Mouse (Mus musculus) thymus, adult 2 months (tissue): ENCODE data around the gene Cavin4.

ENCODE experiments used
- CTCF ChIP-seq: fragments of 200-500 bp; IDR thresholded peaks from 2 replicates; pipeline ENCODE4 v1.5.1; 2012; ENCODE audit warnings: mild to moderate bottlenecking, control low read depth, low read length, moderate library complexity, borderline replicate concordance; ENCODE audit not compliant: control insufficient read depth, poor library complexity, insufficient read depth; ENCODE audit errors: extremely low read depth
- POLR2A ChIP-seq: fragments of 200-500 bp; IDR thresholded peaks from 2 replicates; pipeline ENCODE4 v1.6.1; 2012; ENCODE audit warnings: mild to moderate bottlenecking, low read length, control low read depth, moderate library complexity; ENCODE audit not compliant: control insufficient read depth, poor library complexity, insufficient read depth; ENCODE audit errors: extremely low read depth

DNA sequence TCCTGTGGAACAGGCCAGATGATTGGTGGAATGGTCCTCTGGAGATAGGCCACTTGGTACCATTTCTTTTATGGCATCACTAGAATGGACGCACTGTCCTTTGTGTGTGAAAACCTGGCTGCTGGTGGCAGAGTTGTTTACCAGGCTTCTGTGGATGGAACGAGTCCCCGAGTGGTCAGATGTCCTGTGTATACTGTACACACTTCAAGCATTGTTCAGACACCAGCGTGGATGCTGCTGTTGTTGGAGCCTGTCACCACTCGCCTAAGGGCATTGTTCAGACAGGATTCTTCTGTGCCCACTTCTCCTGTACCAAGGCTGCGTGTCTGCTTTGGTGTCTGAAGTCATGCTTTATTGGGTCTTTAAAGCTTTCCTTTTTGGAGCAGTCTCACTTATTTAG lies 19.5 kb upstream of the Cavin4 start:
- TF ChIP-seq POLR2A, result no peak
- no peak for TF ChIP-seq CTCF
